Mouse (Mus musculus) liver, adult 2 months (tissue): ENCODE results near the gene Usp21.

Experiments
- CTCF ChIP-seq: fragments of 200-500 bp; IDR thresholded peaks from 2 replicates; pipeline ENCODE4 v1.5.1; 2011; ENCODE audit warnings: low read depth, low read length, control low read depth
- POLR2A ChIP-seq: fragments of 200-500 bp; IDR thresholded peaks from 2 replicates; pipeline ENCODE4 v1.6.1; 2011; ENCODE audit warnings: low read length, control low read depth; ENCODE audit not compliant: insufficient read depth; ENCODE audit errors: extremely low read depth

DNA sequence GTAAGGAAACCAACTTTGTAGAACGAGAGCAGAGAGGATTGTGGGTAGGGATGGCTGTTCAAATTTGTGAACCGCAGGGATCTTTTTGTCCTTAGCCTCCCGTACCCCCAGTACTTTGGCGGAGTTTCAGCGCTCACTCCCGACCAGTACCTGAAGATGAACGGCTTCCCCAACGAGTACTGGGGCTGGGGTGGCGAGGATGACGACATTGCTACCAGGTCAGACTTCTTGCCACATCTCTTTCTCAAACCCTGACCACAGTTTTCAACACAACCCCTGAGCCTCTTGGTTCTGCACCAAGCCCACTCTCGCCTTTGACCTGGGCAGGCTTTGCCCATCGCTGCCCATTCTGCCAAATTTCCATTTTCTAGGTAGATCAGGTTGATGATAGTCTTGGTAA, 13.6 kb downstream of the Usp21 start:
- TF ChIP-seq POLR2A, result no peak
- no peak for TF ChIP-seq CTCF
